Mouse (Mus musculus): ENCODE results near the gene Parp16. TPM values are rescaled to one million over a fixed set of nuclear protein-coding genes. Genes with fewer than 3 reads are reported as not detected.

The Parp16 gene
- polyA plus RNA-seq, 1 experiment from 2014 or later = 5.4 TPM

GRCm38 (mm10) chr9:65175939-65176871 is 18.9 kb upstream of the Parp16 start:
- Histone ChIP-seq H3K4me3 (replicated peaks; ENCODE audit: low read length) (no peak overlapping the region), H3K27ac (ENCODE audit: low read length) (peak overlapping the region; percentile 89), H3K27me3 (replicated peaks; ENCODE audit: control insufficient read depth, insufficient read depth, low read length) (no peaks in the 10 kb centered on the region), H3K4me2 (ENCODE audit: low read length) (peak overlapping the region; percentile 12; the same call in 1 of the 2 replicates), H3K9me3 (ENCODE audit: control insufficient read depth, low read length) (no peaks in the 10 kb centered on the region), H3K4me1 (replicated peaks; ENCODE audit: control insufficient read depth, insufficient read depth, low read length) (peaks cover 61% of the 10 kb centered on the region), H3K36me3 (ENCODE audit: control insufficient read depth, insufficient read depth) (no peaks in the 10 kb centered on the region), H3K9ac (replicated peaks; ENCODE audit: low read depth, low read length) (peak overlapping the region; percentile 22)
- ATAC-seq = peak; percentile 70
- 13% methylated on average over 9 of the region's 9 CpGs for WGBS

- Histone ChIP-seq H3K9ac (replicated peaks; ENCODE audit: low read depth, low read length) (no peak overlapping the region), H3K36me3 (ENCODE audit: control insufficient read depth, insufficient read depth) (no peaks in the 10 kb centered on the region; the same call in 1 of the 2 replicates), H3K9me3 (ENCODE audit: control insufficient read depth, low read length) (no peaks in the 10 kb centered on the region), H3K27me3 (replicated peaks; ENCODE audit: control insufficient read depth, insufficient read depth, low read length) (no peaks in the 10 kb centered on the region), H3K4me2 (ENCODE audit: low read length) (no peak overlapping the region), H3K4me3 (replicated peaks; ENCODE audit: low read length) (no peak overlapping the region), H3K27ac (ENCODE audit: low read length) (peak overlapping the region; percentile 34; the same call in 1 of the 2 replicates), H3K4me1 (replicated peaks; ENCODE audit: control insufficient read depth, insufficient read depth, low read length) (peaks cover 61% of the 10 kb centered on the region)
- no peak for ATAC-seq
- 62% methylated on average over 3 of the region's 3 CpGs for WGBS
Measured at GRCm38 (mm10) chr9:65177497-65177896, 17.7 kb upstream of the Parp16 start.

- Histone ChIP-seq H3K4me3 (replicated peaks; ENCODE audit: low read length) (no peak overlapping the region), H3K9me3 (ENCODE audit: control insufficient read depth, low read length) (no peaks in the 10 kb centered on the region), H3K4me1 (replicated peaks; ENCODE audit: control insufficient read depth, insufficient read depth, low read length) (peaks cover 61% of the 10 kb centered on the region), H3K4me2 (ENCODE audit: low read length) (no peak overlapping the region; the same call in 1 of the 2 replicates), H3K36me3 (ENCODE audit: control insufficient read depth, insufficient read depth) (no peaks in the 10 kb centered on the region; the same call in 1 of the 2 replicates), H3K27ac (ENCODE audit: low read length) (peak overlapping the region; percentile 70), H3K9ac (replicated peaks; ENCODE audit: low read depth, low read length) (peak overlapping the region; percentile 24; the same call in 1 of the 2 replicates), H3K27me3 (replicated peaks; ENCODE audit: control insufficient read depth, insufficient read depth, low read length) (no peaks in the 10 kb centered on the region)
- 46% methylated on average over 10 of the region's 10 CpGs for WGBS
- ATAC-seq = no peak
Measured at GRCm38 (mm10) chr9:65177912-65178311, 17.2 kb upstream of the Parp16 start.

GRCm38 (mm10) chr9:65178336-65179213 is 16.6 kb upstream of the Parp16 start:
- WGBS = 3% methylated on average over 22 of the region's 22 CpGs
- peaks cover 61% of the 10 kb centered on the region for H3K4me1 ChIP-seq (replicated peaks; ENCODE audit: control insufficient read depth, insufficient read depth, low read length)

GRCm38 (mm10) chr9:65179817-65180624 is 15.1 kb upstream of the Parp16 start:
- 35% methylated on average over 17 of the region's 17 CpGs for WGBS
- ATAC-seq = no peak

More at GRCm38 (mm10) chr9:65178336-65179213, 16.6 kb upstream of the Parp16 start:
- Histone ChIP-seq H3K27me3 (replicated peaks; ENCODE audit: control insufficient read depth, insufficient read depth, low read length) (no peaks in the 10 kb centered on the region), H3K36me3 (ENCODE audit: control insufficient read depth, insufficient read depth) (no peaks in the 10 kb centered on the region; the same call in 1 of the 2 replicates), H3K4me2 (ENCODE audit: low read length) (peak overlapping the region; percentile 36), H3K27ac (ENCODE audit: low read length) (peak overlapping the region; percentile 70), H3K9ac (replicated peaks; ENCODE audit: low read depth, low read length) (peak overlapping the region; percentile 24), H3K9me3 (ENCODE audit: control insufficient read depth, low read length) (no peaks in the 10 kb centered on the region), H3K4me3 (replicated peaks; ENCODE audit: low read length) (no peak overlapping the region)
- ATAC-seq = peak; percentile 72

GRCm38 (mm10) chr9:65188599-65188998 is 6.6 kb upstream of the Parp16 start:
- Histone ChIP-seq H3K9me3 (ENCODE audit: control insufficient read depth, low read length) (no peaks in the 10 kb centered on the region), H3K27ac (ENCODE audit: low read length) (no peak overlapping the region)

More at GRCm38 (mm10) chr9:65179817-65180624, 15.1 kb upstream of the Parp16 start:
- H3K4me1 ChIP-seq (replicated peaks; ENCODE audit: control insufficient read depth, insufficient read depth, low read length) = peaks cover 60% of the 10 kb centered on the region
- H3K9me3 ChIP-seq (ENCODE audit: control insufficient read depth, low read length) = no peaks in the 10 kb centered on the region
- no peaks in the 10 kb centered on the region for H3K27me3 ChIP-seq (replicated peaks; ENCODE audit: control insufficient read depth, insufficient read depth, low read length)
- no peak overlapping the region for H3K4me2 ChIP-seq (ENCODE audit: low read length)
- H3K9ac ChIP-seq (replicated peaks; ENCODE audit: low read depth, low read length) = peak overlapping the region; percentile 30
- no peaks in the 10 kb centered on the region; the same call in 1 of the 2 replicates for H3K36me3 ChIP-seq (ENCODE audit: control insufficient read depth, insufficient read depth)
- no peak overlapping the region; the same call in 1 of the 2 replicates for H3K27ac ChIP-seq (ENCODE audit: low read length)
- no peak overlapping the region for H3K4me3 ChIP-seq (replicated peaks; ENCODE audit: low read length)

GRCm38 (mm10) chr9:65190306-65190705 is 4.8 kb upstream of the Parp16 start:
- H3K4me1 ChIP-seq (replicated peaks; ENCODE audit: control insufficient read depth, insufficient read depth, low read length) = peaks cover 3% of the 10 kb centered on the region; the same call in 1 of the 2 replicates
- H3K4me2 ChIP-seq (ENCODE audit: low read length) = no peak overlapping the region
- WGBS = 53% methylated on average over 7 of the region's 7 CpGs
- no peak for ATAC-seq
- no peaks in the 10 kb centered on the region for H3K27me3 ChIP-seq (replicated peaks; ENCODE audit: control insufficient read depth, insufficient read depth, low read length)
- H3K9me3 ChIP-seq (ENCODE audit: control insufficient read depth, low read length) = no peaks in the 10 kb centered on the region
- no peaks in the 10 kb centered on the region for H3K36me3 ChIP-seq (ENCODE audit: control insufficient read depth, insufficient read depth)
- H3K9ac ChIP-seq (replicated peaks; ENCODE audit: low read depth, low read length) = no peak overlapping the region
- no peak overlapping the region for H3K4me3 ChIP-seq (replicated peaks; ENCODE audit: low read length)
- no peak overlapping the region for H3K27ac ChIP-seq (ENCODE audit: low read length)

More at GRCm38 (mm10) chr9:65188599-65188998, 6.6 kb upstream of the Parp16 start:
- H3K27me3 ChIP-seq (replicated peaks; ENCODE audit: control insufficient read depth, insufficient read depth, low read length) = no peaks in the 10 kb centered on the region
- 0 out of 2 replicates have a peak, but pooled peaks cover 3% of the 10 kb centered on the region for H3K4me1 ChIP-seq (replicated peaks; ENCODE audit: control insufficient read depth, insufficient read depth, low read length)
- H3K36me3 ChIP-seq (ENCODE audit: control insufficient read depth, insufficient read depth) = no peaks in the 10 kb centered on the region
- H3K4me2 ChIP-seq (ENCODE audit: low read length) = no peak overlapping the region
- no peak overlapping the region for H3K9ac ChIP-seq (replicated peaks; ENCODE audit: low read depth, low read length)
- H3K4me3 ChIP-seq (replicated peaks; ENCODE audit: low read length) = no peak overlapping the region
- WGBS = 3% methylated on average over 3 of the region's 3 CpGs
- ATAC-seq = peak; percentile 74

GRCm38 (mm10) chr9:65191389-65191754 is 3.8 kb upstream of the Parp16 start:
- Histone ChIP-seq H3K9me3 (ENCODE audit: control insufficient read depth, low read length) (no peaks in the 10 kb centered on the region), H3K27me3 (replicated peaks; ENCODE audit: control insufficient read depth, insufficient read depth, low read length) (no peaks in the 10 kb centered on the region), H3K36me3 (ENCODE audit: control insufficient read depth, insufficient read depth) (no peaks in the 10 kb centered on the region), H3K4me3 (replicated peaks; ENCODE audit: low read length) (no peak overlapping the region), H3K27ac (ENCODE audit: low read length) (no peak overlapping the region), H3K4me1 (replicated peaks; ENCODE audit: control insufficient read depth, insufficient read depth, low read length) (peaks cover 14% of the 10 kb centered on the region), H3K4me2 (ENCODE audit: low read length) (no peak overlapping the region), H3K9ac (replicated peaks; ENCODE audit: low read depth, low read length) (no peak overlapping the region)
- ATAC-seq = no peak
- 31% methylated on average over 2 of the region's 2 CpGs for WGBS

Data from forebrain, embryonic 16.5 days (tissue).